Mouse (Mus musculus) macrophage (primary cell): ENCODE measurements around the gene Hadhb. TPM values are rescaled to one million over a fixed set of nuclear protein-coding genes. Genes with fewer than 3 reads are reported as not detected.
A peak's percentile ranks its signal among the peaks of the same experiment; 100 is the strongest.

ENCODE experiments used
- H3K27ac ChIP-seq: fragments of 350-480 bp; formaldehyde crosslinking; 2 replicates; pipeline ENCODE4 v1.9.0; 2021
- H3K36me3 ChIP-seq: fragments of 350-480 bp; formaldehyde crosslinking; 2 replicates; pipeline ENCODE4 v1.9.0; 2021; ENCODE audit errors: inconsistent target
- H3K4me3 ChIP-seq: fragments of 350-480 bp; formaldehyde crosslinking; 2 replicates; pipeline ENCODE4 v1.9.0; 2021; ENCODE audit errors: inconsistent target
- H3K79me2 ChIP-seq: fragments of 350-480 bp; formaldehyde crosslinking; 2 replicates; pipeline ENCODE4 v1.9.0; 2021; ENCODE audit errors: inconsistent target
- WGBS: methylation state at CpG from one replicate; pipeline ENCODE4 v1.1.7; 2026; ENCODE audit warnings: inconsistent platforms; ENCODE audit not compliant: missing documents; 5-methylcytosine and 5-hydroxymethylcytosine counted together
- polyA plus RNA-seq: library from polyadenylated mRNA; stranded (reverse); fragments of 250-400 nt; gene quantifications from 3 replicates; pipeline ENCODE4 v1.2.4, GENCODE M21; 2018; ENCODE audit warnings: inconsistent platforms
- total RNA-seq, 78 experiments: library from RNA; depleted of rRNA; stranded (reverse); fragments of 250-400 nt; gene quantifications; 1 replicate in 9 of 78; 2 replicates in 24 of 78; 3 replicates in 43 of 78; 4 replicates in 2 of 78; pipeline ENCODE4 v1.2.4; 2018; ENCODE audit warnings: inconsistent platforms in 56 of 78

The Hadhb gene
- total RNA-seq (2018; cell fraction: chromatin; rRNA removed): 100 to 1,000 TPM in 1 of 26 experiments, 10 to 100 TPM in 25; 11.3 to 100 (median 33.3) TPM
- total RNA-seq (2018; cell fraction: cytosol; rRNA removed): 100 to 1,000 TPM in 8 of 26 experiments, 10 to 100 TPM in 18; 33.7 to 128 (median 72.7) TPM
- 10 to 100 TPM; 16.2 to 80.2 (median 28.1) TPM for total RNA-seq (2018; cell fraction: nucleus; rRNA removed)
- 80.0 to 113 TPM (median 89.1 TPM) in 3 replicates for polyA plus RNA-seq

DNA sequence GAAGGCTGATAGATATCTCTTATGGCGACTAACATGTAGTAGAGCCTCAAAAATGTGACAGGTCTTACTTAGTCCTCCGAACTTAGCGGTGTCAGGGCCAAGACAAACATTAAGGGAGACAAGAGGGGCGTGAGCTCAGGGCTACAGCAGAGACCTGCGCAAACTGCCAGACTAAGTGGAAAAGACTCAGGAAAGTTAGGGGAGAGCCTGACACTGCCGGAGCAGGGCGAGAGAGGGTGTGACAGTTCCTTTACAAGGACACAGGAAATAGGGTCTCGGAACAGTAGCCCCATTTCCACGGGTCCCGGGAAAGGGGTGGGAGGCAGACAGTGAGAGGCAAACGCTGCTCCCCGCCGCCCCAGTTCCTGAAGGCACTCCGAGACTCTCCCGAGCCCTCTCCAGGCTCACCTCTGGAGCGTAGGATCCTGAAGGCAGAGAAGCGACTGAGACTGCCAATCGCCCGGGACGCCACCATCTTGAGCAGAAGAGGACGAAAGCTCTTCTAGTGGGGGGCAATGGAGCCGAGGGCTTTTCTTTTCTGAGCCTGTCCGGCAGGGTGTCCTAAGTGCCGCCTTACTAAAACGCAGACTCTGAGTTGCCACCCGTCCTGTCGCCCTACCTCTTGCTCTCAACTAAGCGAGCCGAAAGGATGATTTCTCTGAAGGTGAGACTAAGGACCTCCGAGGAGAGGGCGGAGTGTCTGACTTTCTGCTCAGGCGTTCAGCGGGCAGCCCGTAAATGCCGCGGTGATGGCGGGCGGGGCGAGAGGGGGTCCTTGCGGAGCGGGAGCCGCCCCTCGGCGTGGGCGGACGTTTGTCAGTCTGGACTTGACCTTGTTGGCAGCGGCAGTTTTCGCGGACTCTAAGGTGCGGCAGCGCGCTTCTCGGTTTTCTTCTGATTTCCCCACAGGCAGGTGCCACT is at the start of gene Hadhb, which contains the start of gene Hadha:
TSS of gene Hadhb (plus strand) at position 775 of the 921 bp plus-strand sequence.
TSS of gene Hadha (minus strand) at position 689 of the 921 bp plus-strand sequence.
- no peaks in the 10 kb centered on the region for H3K36me3 ChIP-seq
- H3K79me2 ChIP-seq: peaks cover 96% of the 10 kb centered on the region
- WGBS: under 1% methylated on average over 53 of the region's 53 CpGs
- H3K4me3 ChIP-seq: peak within 1 kb of the TSS; percentile 100
- H3K27ac ChIP-seq: peak within 1 kb of the TSS; percentile 90

DNA sequence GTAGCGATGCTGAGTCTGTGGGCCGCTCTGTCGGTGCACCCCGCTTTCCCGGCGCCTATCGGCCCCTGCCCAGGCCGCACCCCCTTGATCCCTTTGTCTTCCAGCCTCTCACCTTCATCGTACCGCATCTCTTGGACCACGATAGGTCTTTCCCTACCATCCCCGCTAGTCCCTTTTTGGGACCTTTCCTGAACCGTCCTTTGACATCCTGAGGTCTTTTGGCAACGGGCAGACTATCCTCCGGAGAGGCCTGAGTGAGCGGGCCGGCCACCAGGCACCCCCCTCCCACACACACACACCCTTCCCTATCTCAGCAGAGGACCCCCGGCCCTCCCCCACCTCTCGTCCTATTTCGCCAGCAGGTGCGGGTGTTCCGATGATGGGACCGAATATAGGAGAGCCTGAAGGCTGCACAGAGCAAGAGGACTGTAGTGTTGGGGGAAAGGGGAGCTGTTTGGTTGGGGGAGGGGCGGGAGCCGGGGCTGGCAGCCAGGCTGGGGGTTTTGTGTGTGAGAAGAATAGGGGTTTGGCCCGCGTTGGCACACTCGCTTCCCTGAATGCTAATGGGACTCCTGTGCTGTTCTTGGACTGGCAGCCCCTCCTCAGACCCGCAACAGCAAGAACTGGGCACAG is 49.3 kb upstream of the Hadhb start, which contains the start of gene 3110082J24Rik:
TSS of gene 3110082J24Rik (minus strand) at position 419 of the 633 bp plus-strand sequence.
- Histone ChIP-seq H3K36me3 (no peaks in the 10 kb centered on the region), H3K79me2 (no peaks in the 10 kb centered on the region), H3K4me3 (no peak within 1 kb of the TSS), H3K27ac (no peak within 1 kb of the TSS)
- WGBS: 9% methylated on average over 27 of the region's 29 CpGs

DNA sequence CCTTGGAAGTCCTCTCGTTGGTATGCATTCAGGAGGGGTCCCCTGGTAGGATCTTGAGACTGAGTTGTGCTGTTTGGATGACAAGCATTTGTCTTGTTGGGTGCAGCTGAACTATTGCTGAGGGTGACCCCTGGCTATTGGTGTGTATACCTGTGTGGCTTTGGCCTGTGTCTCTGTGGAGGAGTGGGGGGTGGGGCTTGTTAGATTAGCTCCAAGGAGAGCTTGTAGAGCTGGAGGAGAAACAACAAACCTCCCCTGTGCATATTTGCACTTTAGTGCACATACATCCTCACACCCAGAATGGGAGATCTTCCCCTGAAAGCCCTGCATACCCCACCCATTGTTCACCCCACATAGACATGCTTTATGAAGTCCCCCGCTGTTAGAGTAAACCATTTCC is 48.3 kb upstream of the Hadhb start:
- H3K36me3 ChIP-seq: no peaks in the 10 kb centered on the region
- 47% methylated on average over 2 of the region's 2 CpGs for WGBS
- H3K4me3 ChIP-seq: no peak overlapping the region
- no peak overlapping the region for H3K27ac ChIP-seq
- no peaks in the 10 kb centered on the region for H3K79me2 ChIP-seq

DNA sequence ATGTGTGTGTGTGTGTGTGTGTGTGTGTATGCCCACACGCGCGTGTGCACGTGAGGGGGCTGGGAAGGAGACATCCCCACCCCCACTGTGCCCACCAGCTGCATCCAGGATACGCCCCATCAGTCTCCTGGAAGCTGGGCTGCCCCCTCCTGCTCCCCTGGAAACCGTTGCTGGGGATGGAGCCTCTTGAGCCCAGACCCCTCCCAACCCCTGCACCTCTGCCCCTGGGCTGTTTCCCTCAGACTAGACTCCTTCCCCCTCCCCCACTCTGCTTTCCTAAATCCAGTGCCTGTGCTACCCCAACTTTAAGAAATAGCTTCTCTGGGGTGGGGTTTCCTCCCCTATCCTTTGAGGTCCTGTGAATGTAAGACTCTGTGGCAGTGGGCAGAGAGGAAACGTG is 47.9 kb upstream of the Hadhb start:
- no peaks in the 10 kb centered on the region for H3K79me2 ChIP-seq
- WGBS: 38% methylated on average over 7 of the region's 7 CpGs

DNA sequence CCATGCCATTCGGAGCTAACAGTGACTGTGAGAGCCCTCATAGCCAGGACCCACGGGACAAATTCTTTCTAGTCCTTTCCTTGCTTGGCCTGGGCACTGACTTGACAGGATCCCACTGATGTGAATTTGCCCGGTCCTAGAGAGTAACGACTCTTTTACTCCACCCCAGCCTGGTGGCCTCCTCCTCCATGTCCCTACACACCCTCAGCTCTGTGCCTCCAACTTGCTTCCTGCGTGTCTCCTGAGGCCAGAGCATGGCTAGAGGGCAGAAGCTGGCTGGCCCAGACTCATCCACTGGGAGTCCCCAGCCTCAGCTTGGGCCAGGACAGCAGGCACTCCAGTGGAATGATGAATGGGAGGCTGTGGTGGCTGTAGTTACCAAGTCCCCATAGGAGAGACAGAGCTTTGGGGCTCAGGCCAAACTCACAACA is 47.4 kb upstream of the Hadhb start:
- Histone ChIP-seq H3K36me3 (no peaks in the 10 kb centered on the region), H3K79me2 (no peaks in the 10 kb centered on the region), H3K4me3 (no peak overlapping the region), H3K27ac (no peak overlapping the region)
- WGBS: 32% methylated on average over 5 of the region's 5 CpGs

More for the DNA sequence above, 47.9 kb upstream of the Hadhb start:
- no peak overlapping the region for H3K27ac ChIP-seq
- H3K4me3 ChIP-seq: no peak overlapping the region
- H3K36me3 ChIP-seq: no peaks in the 10 kb centered on the region

DNA sequence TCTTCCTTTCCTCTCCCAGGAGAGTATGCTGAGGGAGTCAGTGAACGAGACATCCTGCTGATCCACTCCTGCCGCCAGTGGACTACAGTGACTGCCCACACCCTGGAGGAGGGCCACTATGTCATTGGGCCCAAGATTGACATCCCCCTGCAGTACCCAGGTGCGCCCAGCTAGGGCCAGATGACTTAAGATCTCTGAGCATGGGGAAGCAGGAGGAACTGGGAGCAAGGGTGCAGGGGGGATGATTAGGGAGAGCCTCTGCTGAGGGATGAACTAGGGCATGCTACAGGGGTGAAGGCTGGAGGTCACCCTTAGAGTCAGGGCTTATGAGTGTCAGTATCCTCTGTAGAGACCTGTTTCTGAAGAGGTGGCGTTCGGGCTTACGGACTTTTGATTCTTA is 46.8 kb upstream of the Hadhb start:
- WGBS: 89% methylated on average over 6 of the region's 6 CpGs

DNA sequence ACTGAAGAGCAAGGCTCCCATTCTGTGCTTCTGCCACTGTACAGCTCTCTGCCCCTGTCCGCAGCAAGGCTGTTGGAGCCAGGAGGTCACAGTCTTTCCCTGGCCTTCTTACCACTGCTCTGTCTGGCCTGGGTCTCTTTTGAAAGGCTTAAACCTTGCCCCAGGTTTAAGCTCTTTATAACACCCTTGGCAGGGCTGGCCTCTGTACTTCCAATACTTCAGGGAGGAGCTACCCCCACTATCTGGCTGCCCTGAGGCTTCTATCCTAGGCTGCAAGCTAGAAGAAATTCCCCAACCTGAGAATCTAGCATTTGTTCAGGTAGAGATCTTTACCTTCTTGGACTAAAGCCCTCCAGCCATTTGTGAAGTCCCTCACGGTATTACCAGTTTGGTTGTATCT is 45.1 kb upstream of the Hadhb start:
- no peaks in the 10 kb centered on the region for H3K36me3 ChIP-seq
- no peak overlapping the region for H3K4me3 ChIP-seq
- WGBS: 96% methylated on average over 2 of the region's 2 CpGs
- no peaks in the 10 kb centered on the region for H3K79me2 ChIP-seq
- H3K27ac ChIP-seq: no peak overlapping the region

More for the DNA sequence above, 46.8 kb upstream of the Hadhb start:
- H3K36me3 ChIP-seq: no peaks in the 10 kb centered on the region
- no peaks in the 10 kb centered on the region for H3K79me2 ChIP-seq
- no peak overlapping the region for H3K4me3 ChIP-seq
- no peak overlapping the region for H3K27ac ChIP-seq

DNA sequence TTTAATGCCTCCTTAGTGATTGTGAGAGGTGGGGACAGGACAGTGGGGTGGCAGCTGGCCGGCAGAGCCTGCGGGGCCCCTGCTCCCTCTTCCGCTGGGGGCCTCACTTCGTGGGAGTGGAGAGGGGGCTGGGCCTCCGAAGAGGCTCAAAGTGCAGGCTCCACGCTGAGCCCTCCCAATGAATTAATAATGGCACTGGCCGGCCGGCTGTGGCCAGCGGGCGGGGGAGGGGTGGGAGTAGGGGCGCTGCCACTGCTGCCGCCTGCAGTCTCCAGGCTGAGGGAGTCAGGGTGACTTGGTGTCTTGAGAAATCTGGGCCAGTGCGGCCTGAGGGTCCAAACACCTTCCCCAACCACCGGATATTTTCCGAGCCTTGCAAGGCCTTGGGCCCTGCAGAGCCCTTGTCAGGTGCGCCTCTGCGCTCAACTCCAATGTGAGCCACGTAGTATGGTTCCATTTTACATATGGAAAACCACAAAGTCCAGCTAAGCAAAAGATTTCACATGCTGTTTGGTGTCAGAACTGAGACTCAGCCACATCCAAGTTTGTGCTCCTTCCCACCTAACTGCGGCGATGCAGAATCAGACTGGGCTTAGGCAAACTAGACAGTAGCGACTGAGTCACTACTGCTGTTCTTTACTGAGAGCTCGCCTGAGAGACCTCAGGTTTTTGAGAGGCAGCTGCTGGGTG is 44.5 kb upstream of the Hadhb start:
- H3K27ac ChIP-seq: no peak overlapping the region
- H3K4me3 ChIP-seq: no peak overlapping the region
- 52% methylated on average over 18 of the region's 22 CpGs for WGBS
- H3K36me3 ChIP-seq: no peaks in the 10 kb centered on the region
- H3K79me2 ChIP-seq: no peaks in the 10 kb centered on the region

DNA sequence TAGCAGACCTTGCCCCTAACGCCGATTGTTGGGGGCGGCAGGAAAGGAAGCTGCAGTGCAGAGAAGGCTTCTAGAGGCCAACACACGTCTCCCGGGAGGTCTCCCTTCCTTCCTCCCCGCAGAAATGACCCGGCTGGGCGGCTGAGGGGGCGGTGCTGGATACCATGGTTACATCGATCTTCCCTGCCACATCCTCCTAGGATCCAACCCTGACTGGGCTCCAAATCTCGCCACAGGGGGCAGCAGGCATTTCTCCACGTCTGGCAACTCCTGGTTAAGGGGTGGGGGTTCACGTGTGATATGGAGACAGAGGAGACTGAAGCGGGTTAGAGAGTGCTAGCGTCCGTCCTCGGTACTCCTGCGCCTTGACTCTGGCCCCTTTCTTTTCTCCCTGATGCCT is 43.9 kb upstream of the Hadhb start:
- Histone ChIP-seq H3K36me3 (no peaks in the 10 kb centered on the region), H3K79me2 (no peaks in the 10 kb centered on the region), H3K27ac (no peak overlapping the region), H3K4me3 (no peak overlapping the region)
- 4% methylated on average over 18 of the region's 18 CpGs for WGBS

DNA sequence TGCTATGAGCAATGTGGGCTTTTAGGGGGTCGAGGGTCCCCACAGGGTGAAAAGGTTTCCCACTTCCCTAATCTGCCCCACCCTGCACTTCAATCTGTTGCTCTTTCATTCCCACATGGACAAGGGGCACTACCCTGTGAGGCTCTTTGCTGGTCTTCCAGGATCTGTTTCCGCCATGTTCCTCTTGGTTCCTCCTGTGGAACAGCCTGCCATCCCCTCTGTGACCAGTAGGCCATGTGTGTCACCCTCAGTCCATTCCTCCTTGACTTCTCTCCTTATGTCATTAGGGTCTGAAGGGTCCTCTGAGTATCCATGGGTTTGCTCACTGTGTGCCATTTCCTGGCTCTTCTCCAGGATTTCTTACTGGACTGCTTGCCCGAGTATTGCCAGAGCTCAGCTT is 43.3 kb upstream of the Hadhb start:
- no peak overlapping the region for H3K27ac ChIP-seq
- 61% methylated on average over 3 of the region's 3 CpGs for WGBS
- no peak overlapping the region for H3K4me3 ChIP-seq
- no peaks in the 10 kb centered on the region for H3K79me2 ChIP-seq
- H3K36me3 ChIP-seq: no peaks in the 10 kb centered on the region

DNA sequence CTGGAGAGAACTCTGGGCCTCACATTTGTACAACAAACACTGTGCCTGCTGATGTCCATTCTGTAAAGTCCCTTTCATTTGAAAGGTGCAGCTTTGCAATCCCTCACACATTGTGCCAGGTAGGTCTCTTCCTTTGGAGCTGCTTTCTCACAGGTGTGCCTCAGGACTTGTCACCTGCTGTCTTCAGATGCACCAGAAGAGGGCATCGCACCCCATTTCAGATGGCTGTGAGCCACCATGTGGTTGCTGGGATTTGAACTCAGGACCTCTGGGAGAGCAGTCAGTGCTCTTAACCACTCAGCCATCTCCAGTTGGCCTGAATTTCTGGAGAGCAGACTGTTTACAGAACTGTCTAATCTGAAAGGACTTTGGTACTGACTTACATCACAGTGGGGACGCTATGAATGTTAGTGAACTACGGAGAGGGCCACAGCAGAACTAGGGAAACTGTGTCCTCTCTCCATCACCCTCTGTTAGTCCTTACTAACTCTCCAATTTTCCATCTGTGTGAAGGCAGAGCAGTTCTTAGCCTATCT is 42.4 kb upstream of the Hadhb start:
- Histone ChIP-seq H3K36me3 (no peaks in the 10 kb centered on the region), H3K27ac (no peak overlapping the region), H3K79me2 (no peaks in the 10 kb centered on the region), H3K4me3 (no peak overlapping the region)
- WGBS: 90% methylated on average over 3 of the region's 3 CpGs

DNA sequence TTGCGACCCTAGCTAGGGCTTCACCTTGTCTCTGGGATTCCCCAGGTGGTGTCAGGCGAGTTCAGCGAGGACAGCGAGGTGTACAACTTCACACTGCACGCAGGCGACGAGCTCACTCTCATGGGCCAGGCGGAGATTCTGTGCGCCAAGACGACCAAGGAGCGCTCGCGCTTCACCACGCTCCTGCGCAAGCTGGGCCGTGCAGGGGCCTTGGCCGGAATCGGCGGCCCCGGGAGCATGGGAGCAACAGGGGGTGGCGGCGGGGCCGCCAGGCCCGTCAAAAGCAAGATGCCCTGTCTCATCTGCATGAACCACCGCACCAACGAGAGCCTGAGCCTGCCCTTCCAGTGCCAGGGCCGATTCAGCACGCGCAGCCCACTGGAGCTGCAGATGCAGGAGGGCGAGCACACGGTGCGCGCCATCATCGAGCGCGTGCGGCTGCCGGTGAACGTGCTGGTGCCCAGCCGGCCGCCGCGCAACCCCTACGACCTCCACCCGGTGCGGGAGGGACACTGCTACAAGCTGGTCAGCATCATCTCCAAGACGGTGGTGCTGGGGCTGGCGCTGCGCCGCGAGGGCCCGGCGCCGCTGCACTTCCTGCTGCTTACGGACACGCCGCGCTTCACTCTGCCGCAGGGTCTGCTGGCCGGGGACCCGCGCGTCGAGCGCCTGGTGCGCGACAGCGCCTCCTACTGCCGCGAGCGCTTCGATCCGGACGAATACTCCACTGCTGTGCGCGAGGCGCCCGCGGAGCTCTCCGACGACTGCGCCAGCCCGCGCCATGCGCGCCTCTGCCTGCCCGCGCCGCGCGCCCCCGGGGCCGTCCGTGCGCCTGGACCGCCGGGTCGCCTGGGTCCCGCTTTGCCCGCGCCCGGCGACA is 40.9 kb upstream of the Hadhb start:
- peaks cover 4% of the 10 kb centered on the region; the same call in 1 of the 2 replicates for H3K36me3 ChIP-seq
- 3% methylated on average over 88 of the region's 103 CpGs for WGBS
- no peak overlapping the region for H3K27ac ChIP-seq
- no peak overlapping the region for H3K4me3 ChIP-seq
- H3K79me2 ChIP-seq: no peaks in the 10 kb centered on the region

DNA sequence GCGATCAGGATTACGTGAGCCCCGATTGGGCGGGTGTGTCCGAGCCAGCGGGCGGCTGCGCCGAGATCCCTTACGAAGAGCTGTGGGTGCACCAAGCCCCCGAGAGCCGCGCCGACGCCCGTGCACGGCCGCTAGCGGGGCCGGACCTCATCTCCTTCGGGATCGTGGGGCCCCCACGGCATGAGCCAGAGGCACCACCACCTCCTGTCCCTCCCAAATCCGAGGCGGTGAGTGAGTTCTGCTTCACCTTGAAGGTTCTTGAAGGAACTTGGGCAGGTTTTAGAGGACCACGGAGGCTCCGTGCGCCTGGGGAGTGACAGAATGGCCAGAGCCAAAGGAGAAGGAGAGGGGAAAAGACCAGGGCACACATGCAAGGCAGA is 40.3 kb upstream of the Hadhb start:
- Histone ChIP-seq H3K4me3 (no peak overlapping the region), H3K79me2 (no peaks in the 10 kb centered on the region), H3K27ac (no peak overlapping the region), H3K36me3 (peaks cover 10% of the 10 kb centered on the region; the same call in 1 of the 2 replicates)
- WGBS: 1% methylated on average over 28 of the region's 28 CpGs
